Mouse (Mus musculus) gastrocnemius, adult 2 months (tissue): ENCODE results near the gene Ago3. TPM values are rescaled to one million over a fixed set of nuclear protein-coding genes. Genes with fewer than 3 reads are reported as not detected.

Source experiments
- DNase-seq: peaks from one replicate; pipeline ENCODE4 v3.0.0; 2022
- H3K27ac ChIP-seq: fragments of 200-600 bp; 2 replicates; pipeline ENCODE4 v1.8.1; 2022; ENCODE audit warnings: mild to moderate bottlenecking
- H3K4me3 ChIP-seq: fragments of 200-600 bp; 2 replicates; pipeline ENCODE4 v1.8.1; 2022; ENCODE audit warnings: mild to moderate bottlenecking, moderate library complexity
- CTCF ChIP-seq: fragments of 200-600 bp; IDR thresholded peaks from 2 replicates; pipeline ENCODE4 v1.8.1; 2022; ENCODE audit warnings: antibody characterized with exemption, mild to moderate bottlenecking, moderate library complexity
- intact Hi-C: fragments of 180-260 bp; cut with DNase I; formaldehyde crosslinking; loops from one replicate; pipeline ENCODE4 v1.15.1; 2025
- total RNA-seq, 2 experiments: library from RNA; stranded (reverse); gene quantifications; 2 replicates each; pipeline ENCODE4 v1.2.3; 2021

The Ago3 gene
- total RNA-seq, 2 experiments from 2014 or later = 7.6 to 11.6 TPM

GRCm38 (mm10) chr4:126316443-126317040 lies 112.8 kb downstream of the Ago3 start:
- H3K27ac ChIP-seq = peak overlapping the region; percentile 63
- H3K4me3 ChIP-seq = no peak overlapping the region
- TF ChIP-seq CTCF = no peak
- DNase-seq = no peak
- intact Hi-C loops = no loop called here

GRCm38 (mm10) chr4:126315931-126316330 lies 113.4 kb downstream of the Ago3 start:
- TF ChIP-seq CTCF = no peak
- Histone ChIP-seq H3K27ac (peak overlapping the region; percentile 63), H3K4me3 (no peak overlapping the region)
- peak; percentile 58 for DNase-seq
- intact Hi-C loops = no loop called here

- intact Hi-C loops = loop anchor here (5.0 kb wide), 1 partner anchor 132 kb away; no protein-coding TSS in a partner anchor
- TF ChIP-seq CTCF = no peak
- H3K4me3 ChIP-seq = no peak overlapping the region
- H3K27ac ChIP-seq = peak overlapping the region; percentile 80
- peak; percentile 83 for DNase-seq
Measured at GRCm38 (mm10) chr4:126314393-126314792, 115.0 kb downstream of the Ago3 start.

GRCm38 (mm10) chr4:126313202-126313601 lies 116.2 kb downstream of the Ago3 start:
- no peak for DNase-seq
- intact Hi-C loops = loop anchor here (5.0 kb wide), 1 partner anchor 131 kb away; no protein-coding TSS in a partner anchor
- TF ChIP-seq CTCF = no peak
- Histone ChIP-seq H3K27ac (peak overlapping the region; percentile 80), H3K4me3 (no peak overlapping the region)

GRCm38 (mm10) chr4:126311566-126312200 lies 117.7 kb downstream of the Ago3 start:
- TF ChIP-seq CTCF = no peak
- intact Hi-C loops = loop anchor here (5.0 kb wide), 1 partner anchor 129 kb away; no protein-coding TSS in a partner anchor
- DNase-seq = no peak
- H3K27ac ChIP-seq = peak overlapping the region; percentile 76; the same call in 1 of the 2 replicates
- H3K4me3 ChIP-seq = no peak overlapping the region

- intact Hi-C loops = loop anchor here (1.0 to 5.0 kb wide), 2 partner anchors 32 to 128 kb away; no protein-coding TSS in a partner anchor
- Histone ChIP-seq H3K27ac (peak overlapping the region; percentile 76), H3K4me3 (no peak overlapping the region; the same call in 1 of the 2 replicates)
- TF ChIP-seq CTCF = no peak
- DNase-seq = no peak
Measured at GRCm38 (mm10) chr4:126310344-126310743, 119.0 kb downstream of the Ago3 start.

GRCm38 (mm10) chr4:126309922-126310309 lies 119.4 kb downstream of the Ago3 start:
- DNase-seq = peak; percentile 94
- Histone ChIP-seq H3K27ac (peak overlapping the region; percentile 76), H3K4me3 (peak overlapping the region; percentile 52)
- intact Hi-C loops = loop anchor here (1.0 to 5.0 kb wide), 3 partner anchors 32 to 128 kb away; no protein-coding TSS in a partner anchor
- peak; percentile 81 for TF ChIP-seq CTCF

- DNase-seq = peak; percentile 57
- Histone ChIP-seq H3K27ac (peak overlapping the region; percentile 76; the same call in 1 of the 2 replicates), H3K4me3 (peak overlapping the region; percentile 52)
- TF ChIP-seq CTCF = no peak; the same call in 1 of the 2 replicates
- intact Hi-C loops = loop anchor here (1.0 kb wide), 1 partner anchor 82 kb away; no protein-coding TSS in a partner anchor
Measured at GRCm38 (mm10) chr4:126309211-126309921, 120.0 kb downstream of the Ago3 start.

- intact Hi-C loops = no loop called here
- DNase-seq = no peak
- Histone ChIP-seq H3K4me3 (no peak overlapping the region), H3K27ac (no peak overlapping the region)
- TF ChIP-seq CTCF = no peak
Measured at GRCm38 (mm10) chr4:126306827-126307226, 122.5 kb downstream of the Ago3 start.

- no peak overlapping the region for H3K4me3 ChIP-seq
- peak; percentile 14; the same call in 1 of the 2 replicates for TF ChIP-seq CTCF
- intact Hi-C loops = no loop called here
- DNase-seq = no peak
- H3K27ac ChIP-seq = no peak overlapping the region
Measured at GRCm38 (mm10) chr4:126306058-126306457, 123.3 kb downstream of the Ago3 start.

- TF ChIP-seq CTCF = no peak
- intact Hi-C loops = no loop called here
- H3K27ac ChIP-seq = no peak overlapping the region
- DNase-seq = no peak
- H3K4me3 ChIP-seq = no peak overlapping the region
Measured at GRCm38 (mm10) chr4:126305428-126305827, 123.9 kb downstream of the Ago3 start.

GRCm38 (mm10) chr4:126303877-126304276 lies 125.5 kb downstream of the Ago3 start:
- peak; percentile 45 for TF ChIP-seq CTCF
- no peak for DNase-seq
- no peak overlapping the region for H3K27ac ChIP-seq
- H3K4me3 ChIP-seq = no peak overlapping the region
- intact Hi-C loops = no loop called here
